Mouse (Mus musculus) c-Kit-positive CD71-positive TER-119-positive erythroid progenitor cells, embryonic 14.5 days (primary cell): ENCODE data around the gene Olfr688.
A peak's percentile ranks its signal among the peaks of the same experiment; 100 is the strongest.

Experiments
- DNase-seq: peaks from one replicate; pipeline ENCODE4 v3.0.0-alpha.2; 2013; ENCODE audit warnings: low spot score

Olfr688 gene

GRCm38 (mm10) chr7:105287795-105288194 lies at the start of gene Olfr688:
Gene Olfr688 (plus strand): TSS chr7:105288095.
- DNase-seq: no peak

GRCm38 (mm10) chr7:105247671-105248070 lies 40.2 kb upstream of the Olfr688 start:
- DNase-seq: no peak

- no peak for DNase-seq
These were observed 39.7 kb upstream of the Olfr688 start for GRCm38 (mm10) chr7:105248197-105248596.

GRCm38 (mm10) chr7:105256656-105257055 lies 31.2 kb upstream of the Olfr688 start:
- DNase-seq: peak; percentile 16

- DNase-seq: no peak
These were observed 15.5 kb upstream of the Olfr688 start for GRCm38 (mm10) chr7:105272426-105272825.

- DNase-seq: no peak
These were observed 2.2 kb downstream of the Olfr688 start for GRCm38 (mm10) chr7:105290051-105290450.

- no peak for DNase-seq
These were observed 23.0 kb downstream of the Olfr688 start, which contains the start of gene Olfr689 for GRCm38 (mm10) chr7:105310865-105311264. Gene Olfr689 (plus strand): TSS chr7:105311165.

- DNase-seq: no peak
These were observed 37.4 kb downstream of the Olfr688 start for GRCm38 (mm10) chr7:105325302-105325701.

GRCm38 (mm10) chr7:105334004-105334403 lies 46.1 kb downstream of the Olfr688 start, which contains the start of gene Olfr690:
Gene Olfr690 (minus strand): TSS chr7:105334104.
- no peak for DNase-seq
